Mouse (Mus musculus) CD4-positive helper T cell, adult 2 months (primary cell): ENCODE data around the gene Tppp2.

Source experiments
- DNase-seq: peaks from one replicate; pipeline ENCODE4 v3.0.0-alpha.2; 2012; ENCODE audit warnings: low read depth, missing footprints, low spot score

The Tppp2 gene

DNA sequence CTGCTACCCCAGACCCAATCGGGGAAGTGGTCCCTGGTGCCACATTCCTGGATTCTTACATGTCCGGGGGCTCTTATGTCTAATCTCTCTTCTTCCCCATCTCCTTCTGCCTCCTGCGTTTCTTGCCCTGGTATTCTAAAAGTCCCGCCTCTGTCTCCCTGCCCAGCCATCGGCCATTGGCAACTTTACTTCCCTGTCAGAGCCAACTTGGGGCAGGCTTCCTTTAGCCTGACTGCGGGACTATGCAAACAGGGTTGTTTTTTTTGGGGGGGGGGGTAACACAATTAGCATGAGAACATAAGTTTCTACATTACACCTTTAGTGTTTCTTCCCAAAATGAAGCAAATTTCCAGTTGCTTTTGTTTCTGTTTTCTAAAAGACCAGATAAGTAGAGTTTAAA lies 25.1 kb downstream of the Tppp2 start:
- DNase-seq, result no peak

DNA sequence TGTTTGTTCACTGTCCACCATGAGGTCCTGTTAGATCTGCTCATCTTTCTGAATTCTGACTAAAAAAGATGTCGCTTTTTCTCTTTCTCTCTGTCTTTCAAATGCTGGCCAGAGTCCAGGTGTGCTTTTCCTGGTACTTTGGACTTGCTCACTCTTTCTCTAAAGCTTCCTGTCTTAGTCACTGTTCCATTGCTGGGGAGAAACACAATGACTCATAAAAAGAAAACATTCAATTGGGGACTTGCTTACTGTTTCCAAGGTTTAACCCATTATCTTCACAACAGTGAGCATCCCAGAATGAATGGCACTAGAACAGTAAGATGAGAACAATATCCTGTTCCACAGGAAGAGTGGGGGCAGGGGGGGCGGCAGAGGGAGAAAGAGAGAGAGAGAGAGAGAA lies 42.1 kb downstream of the Tppp2 start:
- DNase-seq, result no peak

DNA sequence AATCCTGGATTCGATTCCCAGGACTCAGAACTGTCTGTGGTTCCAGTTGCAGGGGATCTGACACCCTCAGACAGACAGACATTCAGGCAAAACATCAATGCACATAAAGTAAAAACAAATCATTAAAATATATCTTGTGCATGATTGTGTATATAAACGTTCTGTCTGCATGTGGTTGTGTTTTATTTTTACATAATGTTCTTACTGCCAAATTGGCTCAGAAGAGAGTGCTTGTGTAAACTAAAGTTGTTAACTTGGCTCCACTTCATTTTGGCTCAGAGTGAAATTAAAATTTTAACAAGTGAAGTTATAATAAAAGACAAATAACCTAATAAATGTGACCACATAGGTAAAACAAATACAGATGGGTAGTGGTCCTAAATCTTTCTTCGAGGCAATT lies 49.2 kb downstream of the Tppp2 start:
- DNase-seq, result no peak
